Mouse (Mus musculus) liver, adult 2 months (tissue): ENCODE measurements around the gene Rab11fip4. TPM values are rescaled to one million over a fixed set of nuclear protein-coding genes. Genes with fewer than 3 reads are reported as not detected.
A peak's percentile ranks its signal among the peaks of the same experiment; 100 is the strongest.

Source experiments
- DNase-seq: peaks from one replicate; pipeline ENCODE4 v3.0.0-alpha.2; 2011; ENCODE audit warnings: low read depth, low spot score; ENCODE audit errors: extremely low read depth
- H3K27ac ChIP-seq: fragments of 200-500 bp; replicated peaks from 2 replicates; pipeline ENCODE4 v1.5.1; 2012; ENCODE audit warnings: low read depth, mild to moderate bottlenecking, control low read depth, inconsistent platforms, low read length; ENCODE audit not compliant: insufficient read depth
- H3K27me3 ChIP-seq: fragments of 200-500 bp; 2 replicates; pipeline ENCODE4 v1.6.1; 2012; ENCODE audit warnings: mild to moderate bottlenecking, moderate library complexity, low read length, inconsistent platforms; ENCODE audit not compliant: control insufficient read depth, insufficient read depth
- H3K36me3 ChIP-seq: fragments of 200-500 bp; 2 replicates; pipeline ENCODE4 v1.6.1; 2012; ENCODE audit warnings: low read length, inconsistent platforms; ENCODE audit not compliant: control insufficient read depth, insufficient read depth
- H3K4me1 ChIP-seq: fragments of 200-500 bp; 2 replicates; pipeline ENCODE4 v1.6.1; 2011; ENCODE audit warnings: low read length; ENCODE audit not compliant: control insufficient read depth, insufficient read depth
- H3K4me3 ChIP-seq: fragments of 200-500 bp; 2 replicates; pipeline ENCODE4 v1.5.1; 2011; ENCODE audit warnings: low read depth, mild to moderate bottlenecking, control low read depth, low read length, moderate library complexity; ENCODE audit not compliant: insufficient read depth
- H3K79me2 ChIP-seq: fragments of 200-500 bp; 2 replicates; pipeline ENCODE4 v1.6.1; 2012; ENCODE audit warnings: inconsistent platforms, mild to moderate bottlenecking, low read length, moderate library complexity; ENCODE audit not compliant: control insufficient read depth, insufficient read depth
- H3K9ac ChIP-seq: fragments of 200-500 bp; 2 replicates; pipeline ENCODE4 v1.6.1; 2012; ENCODE audit warnings: low read depth, mild to moderate bottlenecking, control low read depth, inconsistent platforms, low read length
- CTCF ChIP-seq: fragments of 200-500 bp; IDR thresholded peaks from 2 replicates; pipeline ENCODE4 v1.5.1; 2011; ENCODE audit warnings: low read depth, low read length, control low read depth
- POLR2A ChIP-seq: fragments of 200-500 bp; IDR thresholded peaks from 2 replicates; pipeline ENCODE4 v1.6.1; 2011; ENCODE audit warnings: low read length, control low read depth; ENCODE audit not compliant: insufficient read depth; ENCODE audit errors: extremely low read depth
- WGBS: fragments of 180-500 bp; shearing (Covaris S2); methylation state at CpG from one replicate; pipeline ENCODE4 v1.1.7; 2018; 5-methylcytosine and 5-hydroxymethylcytosine counted together
- polyA plus RNA-seq: library from polyadenylated mRNA; depleted of rRNA; stranded (reverse); fragments of >200 nt; gene quantifications from 2 replicates; pipeline ENCODE4 v1.2.3, GENCODE M21; 2012
- total RNA-seq: library from RNA; depleted of rRNA; stranded (reverse); fragments of >200 nt; gene quantifications from 2 replicates; pipeline ENCODE4 v1.2.3, GENCODE M21; 2014

Rab11fip4 gene
- total and polyA plus RNA-seq, 2 experiments: 3.1 to 8.1 TPM

- no peak for DNase-seq
- Histone ChIP-seq H3K27me3 (no peaks in the 10 kb centered on the region), H3K9ac (no peak overlapping the region), H3K4me1 (peaks cover 5% of the 10 kb centered on the region), H3K27ac (no peak overlapping the region), H3K79me2 (no peaks in the 10 kb centered on the region), H3K4me3 (no peak overlapping the region), H3K36me3 (no peaks in the 10 kb centered on the region)
- TF ChIP-seq CTCF: no peak
- TF ChIP-seq POLR2A: no peak
- WGBS: 80% methylated on average over 5 of the region's 5 CpGs
Observed at GRCm38 (mm10) chr11:79650359-79650835, 59.4 kb downstream of the Rab11fip4 start.

- Histone ChIP-seq H3K79me2 (no peaks in the 10 kb centered on the region), H3K4me1 (peaks cover 5% of the 10 kb centered on the region), H3K27ac (no peak overlapping the region), H3K9ac (no peak overlapping the region), H3K27me3 (no peaks in the 10 kb centered on the region), H3K36me3 (no peaks in the 10 kb centered on the region), H3K4me3 (no peak overlapping the region)
- DNase-seq: no peak
- no peak for TF ChIP-seq CTCF
- 68% methylated on average over 9 of the region's 9 CpGs for WGBS
Observed at GRCm38 (mm10) chr11:79652257-79652656, 61.2 kb downstream of the Rab11fip4 start.

GRCm38 (mm10) chr11:79652921-79653575 lies 62.0 kb downstream of the Rab11fip4 start:
- no peak for DNase-seq
- no peak overlapping the region for H3K4me3 ChIP-seq
- no peak overlapping the region for H3K9ac ChIP-seq
- TF ChIP-seq CTCF (no peak), POLR2A (no peak)
- H3K4me1 ChIP-seq: peaks cover 5% of the 10 kb centered on the region
- no peaks in the 10 kb centered on the region for H3K27me3 ChIP-seq
- no peaks in the 10 kb centered on the region for H3K36me3 ChIP-seq
- WGBS: 87% methylated on average over 20 of the region's 20 CpGs
- no peaks in the 10 kb centered on the region for H3K79me2 ChIP-seq
- no peak overlapping the region for H3K27ac ChIP-seq

- 25% methylated on average over 4 of the region's 4 CpGs for WGBS
- Histone ChIP-seq H3K4me1 (peaks cover 5% of the 10 kb centered on the region), H3K36me3 (no peaks in the 10 kb centered on the region), H3K27ac (no peak overlapping the region), H3K4me3 (no peak overlapping the region), H3K9ac (no peak overlapping the region), H3K79me2 (no peaks in the 10 kb centered on the region), H3K27me3 (no peaks in the 10 kb centered on the region)
- peak; percentile 99 for DNase-seq
- TF ChIP-seq POLR2A (no peak), CTCF (no peak)
Observed at GRCm38 (mm10) chr11:79654407-79654831, 63.4 kb downstream of the Rab11fip4 start.

- Histone ChIP-seq H3K27me3 (no peaks in the 10 kb centered on the region), H3K4me1 (peaks cover 6% of the 10 kb centered on the region), H3K9ac (no peak overlapping the region), H3K27ac (no peak overlapping the region), H3K79me2 (no peaks in the 10 kb centered on the region), H3K36me3 (no peaks in the 10 kb centered on the region), H3K4me3 (no peak overlapping the region)
- no peak for DNase-seq
- WGBS: 93% methylated on average over 7 of the region's 7 CpGs
- TF ChIP-seq POLR2A (no peak), CTCF (no peak)
Observed at GRCm38 (mm10) chr11:79655592-79655991, 64.6 kb downstream of the Rab11fip4 start.

- no peak overlapping the region for H3K27ac ChIP-seq
- peaks cover 11% of the 10 kb centered on the region for H3K4me1 ChIP-seq
- WGBS: 88% methylated on average over 1 of the region's 1 CpGs
- H3K79me2 ChIP-seq: no peaks in the 10 kb centered on the region
- TF ChIP-seq POLR2A: no peak
- TF ChIP-seq CTCF: no peak
- no peak overlapping the region for H3K4me3 ChIP-seq
- no peaks in the 10 kb centered on the region for H3K36me3 ChIP-seq
- no peak for DNase-seq
- no peaks in the 10 kb centered on the region for H3K27me3 ChIP-seq
- no peak overlapping the region for H3K9ac ChIP-seq
Observed at GRCm38 (mm10) chr11:79656491-79656890, 65.5 kb downstream of the Rab11fip4 start.
